Mouse (Mus musculus) neural tube, embryonic 14.5 days (tissue): Measurements from ENCODE around the gene Dennd1a. TPM values are rescaled to one million over a fixed set of nuclear protein-coding genes. Genes with fewer than 3 reads are reported as not detected.

Experiments used
- ATAC-seq: fragments of 200-750 bp; cut with Nextera tagmentation; 2 replicates; pipeline ENCODE4 v1.8.0; 2017; ENCODE audit warnings: low read depth, mild to moderate bottlenecking, moderate TSS enrichment, moderate library complexity
- H3K27ac ChIP-seq: fragments of 300-500 bp; sonication (generic); 2 replicates; pipeline ENCODE4 v1.5.1; 2014; ENCODE audit warnings: low read depth, mild to moderate bottlenecking, control low read depth, low read length, moderate library complexity, mixed read lengths
- H3K27me3 ChIP-seq: fragments of 300-500 bp; sonication (generic); 2 replicates; pipeline ENCODE4 v1.6.1; 2014; ENCODE audit warnings: low read length; ENCODE audit not compliant: control insufficient read depth, insufficient read depth
- H3K36me3 ChIP-seq: fragments of 300-500 bp; sonication (generic); 2 replicates; pipeline ENCODE4 v1.6.1; 2014; ENCODE audit warnings: low read length, mixed read lengths; ENCODE audit not compliant: control insufficient read depth, insufficient read depth
- H3K4me1 ChIP-seq: fragments of 300-500 bp; sonication (generic); 2 replicates; pipeline ENCODE4 v1.6.1; 2014; ENCODE audit warnings: low read length; ENCODE audit not compliant: control insufficient read depth, insufficient read depth
- H3K4me2 ChIP-seq: fragments of 300-500 bp; sonication (generic); 2 replicates; pipeline ENCODE4 v1.6.1; 2014; ENCODE audit warnings: mild to moderate bottlenecking, low read depth, low read length, control low read depth
- H3K4me3 ChIP-seq: fragments of 300-500 bp; sonication (generic); 2 replicates; pipeline ENCODE4 v1.5.1; 2014; ENCODE audit warnings: low read depth, low read length, control low read depth, mixed read lengths
- H3K9ac ChIP-seq: fragments of 300-500 bp; sonication (generic); replicated peaks from 2 replicates; pipeline ENCODE4 v1.6.1; 2014; ENCODE audit warnings: low read depth, mild to moderate bottlenecking, control low read depth, low read length, mixed read lengths
- H3K9me3 ChIP-seq: fragments of 300-500 bp; sonication (generic); 2 replicates; pipeline ENCODE4 v1.6.1; 2016; ENCODE audit warnings: low read length; ENCODE audit not compliant: control insufficient read depth
- WGBS: fragments of 180-500 bp; shearing (Covaris S2); extraction: QIAGEN DNeasy Blood & Tissue Kit; methylation state at CpG from one replicate; pipeline ENCODE4 v1.1.7; 2014; 5-methylcytosine and 5-hydroxymethylcytosine counted together
- polyA plus RNA-seq: library from polyadenylated mRNA; unstranded; fragments of >200 nt; fragmentation: Nextera tagmentation; extraction: Ambion mirVana; gene quantifications from 2 replicates; pipeline ENCODE4 v1.2.1, GENCODE M21; 2014

Gene Dennd1a
- polyA plus RNA-seq, 1 experiment from 2014 or later = 17.8 TPM

GRCm38 (mm10) chr2:38165966-38166365, 121.2 kb downstream of the Dennd1a start:
- Histone ChIP-seq H3K27me3 (no peaks in the 10 kb centered on the region), H3K4me3 (no peak overlapping the region), H3K9ac (no peak overlapping the region), H3K4me1 (no peaks in the 10 kb centered on the region), H3K9me3 (no peaks in the 10 kb centered on the region), H3K36me3 (no peaks in the 10 kb centered on the region), H3K27ac (no peak overlapping the region), H3K4me2 (no peak overlapping the region)
- no peak for ATAC-seq
- 44% methylated on average over 5 of the region's 5 CpGs for WGBS

- Histone ChIP-seq H3K9ac (no peak overlapping the region), H3K9me3 (no peaks in the 10 kb centered on the region), H3K4me3 (no peak overlapping the region), H3K36me3 (no peaks in the 10 kb centered on the region), H3K4me1 (no peaks in the 10 kb centered on the region), H3K4me2 (no peak overlapping the region), H3K27me3 (no peaks in the 10 kb centered on the region), H3K27ac (no peak overlapping the region)
- WGBS = 60% methylated on average over 5 of the region's 5 CpGs
- no peak for ATAC-seq
These were observed 122.7 kb downstream of the Dennd1a start for GRCm38 (mm10) chr2:38164326-38165035.

- H3K4me2 ChIP-seq = no peak overlapping the region
- no peak overlapping the region for H3K9ac ChIP-seq
- WGBS = 23% methylated on average over 3 of the region's 3 CpGs
- H3K27me3 ChIP-seq = no peaks in the 10 kb centered on the region
- H3K27ac ChIP-seq = no peak overlapping the region
- no peaks in the 10 kb centered on the region for H3K9me3 ChIP-seq
- no peaks in the 10 kb centered on the region for H3K4me1 ChIP-seq
- H3K4me3 ChIP-seq = no peak overlapping the region
- ATAC-seq = no peak
- no peaks in the 10 kb centered on the region for H3K36me3 ChIP-seq
These were observed 124.7 kb downstream of the Dennd1a start for GRCm38 (mm10) chr2:38162486-38162885.

GRCm38 (mm10) chr2:38161484-38161883, 125.7 kb downstream of the Dennd1a start:
- no peaks in the 10 kb centered on the region for H3K4me1 ChIP-seq
- no peaks in the 10 kb centered on the region for H3K27me3 ChIP-seq
- H3K27ac ChIP-seq = no peak overlapping the region
- no peaks in the 10 kb centered on the region for H3K9me3 ChIP-seq
- no peak for ATAC-seq
- no peaks in the 10 kb centered on the region for H3K36me3 ChIP-seq
- H3K4me2 ChIP-seq = no peak overlapping the region
- H3K4me3 ChIP-seq = no peak overlapping the region
- WGBS = 86% methylated on average over 1 of the region's 1 CpGs
- no peak overlapping the region for H3K9ac ChIP-seq

GRCm38 (mm10) chr2:38159736-38160135, 127.5 kb downstream of the Dennd1a start:
- WGBS = 81% methylated on average over 1 of the region's 1 CpGs
- H3K9me3 ChIP-seq = no peaks in the 10 kb centered on the region
- no peaks in the 10 kb centered on the region for H3K4me1 ChIP-seq
- no peak overlapping the region for H3K27ac ChIP-seq
- ATAC-seq = no peak
- no peaks in the 10 kb centered on the region for H3K27me3 ChIP-seq
- H3K4me3 ChIP-seq = no peak overlapping the region
- H3K36me3 ChIP-seq = no peaks in the 10 kb centered on the region
- no peak overlapping the region for H3K9ac ChIP-seq
- no peak overlapping the region for H3K4me2 ChIP-seq

- Histone ChIP-seq H3K4me2 (no peak overlapping the region), H3K27ac (no peak overlapping the region), H3K36me3 (no peaks in the 10 kb centered on the region), H3K27me3 (no peaks in the 10 kb centered on the region), H3K9me3 (no peaks in the 10 kb centered on the region), H3K9ac (no peak overlapping the region), H3K4me3 (no peak overlapping the region), H3K4me1 (no peaks in the 10 kb centered on the region)
- 31% methylated on average over 1 of the region's 1 CpGs for WGBS
- ATAC-seq = no peak
These were observed 130.2 kb downstream of the Dennd1a start for GRCm38 (mm10) chr2:38157002-38157401.

- H3K27me3 ChIP-seq = no peaks in the 10 kb centered on the region
- ATAC-seq = no peak
- no peaks in the 10 kb centered on the region for H3K9me3 ChIP-seq
- no peak overlapping the region for H3K4me2 ChIP-seq
- no peak overlapping the region for H3K27ac ChIP-seq
- no peak overlapping the region for H3K9ac ChIP-seq
- H3K4me1 ChIP-seq = no peaks in the 10 kb centered on the region
- H3K4me3 ChIP-seq = no peak overlapping the region
- no peaks in the 10 kb centered on the region for H3K36me3 ChIP-seq
- 64% methylated on average over 2 of the region's 2 CpGs for WGBS
These were observed 131.2 kb downstream of the Dennd1a start for GRCm38 (mm10) chr2:38156001-38156400.

GRCm38 (mm10) chr2:38144831-38145230, 142.4 kb downstream of the Dennd1a start:
- H3K4me2 ChIP-seq = no peak overlapping the region
- no peak overlapping the region for H3K27ac ChIP-seq
- ATAC-seq = no peak
- no peak overlapping the region for H3K4me3 ChIP-seq
- no peak overlapping the region for H3K9ac ChIP-seq
- 0 out of 2 replicates have a peak, but pooled peaks cover 5% of the 10 kb centered on the region for H3K4me1 ChIP-seq
- H3K27me3 ChIP-seq = no peaks in the 10 kb centered on the region
- no peaks in the 10 kb centered on the region for H3K36me3 ChIP-seq
- H3K9me3 ChIP-seq = no peaks in the 10 kb centered on the region

- no peaks in the 10 kb centered on the region for H3K36me3 ChIP-seq
- no peak overlapping the region for H3K9ac ChIP-seq
- H3K27me3 ChIP-seq = no peaks in the 10 kb centered on the region
- H3K27ac ChIP-seq = no peak overlapping the region
- no peak overlapping the region for H3K4me3 ChIP-seq
- H3K4me2 ChIP-seq = no peak overlapping the region
- 19% methylated on average over 8 of the region's 8 CpGs for WGBS
- H3K9me3 ChIP-seq = no peaks in the 10 kb centered on the region
- no peak for ATAC-seq
- 0 out of 2 replicates have a peak, but pooled peaks cover 5% of the 10 kb centered on the region for H3K4me1 ChIP-seq
These were observed 143.0 kb downstream of the Dennd1a start for GRCm38 (mm10) chr2:38144067-38144779.
